Mouse (Mus musculus): Measurements from ENCODE around the gene Coro1b.

GRCm38 (mm10) chr19:4131768-4132167 is 16.7 kb upstream of the Coro1b start:
- TF ChIP-seq CTCF (IDR thresholded peaks at IDR 0.05; ENCODE audit: insufficient read depth, low read length), result no peak
- TF ChIP-seq POLR2A (IDR thresholded peaks at IDR 0.05; ENCODE audit: borderline replicate concordance, extremely low read depth, low read depth, low read length), result no peak

Data from lung, adult 2 months (tissue).